Comparison of ENCODE assay signal across 22 mouse cellular contexts in genomic region chr10:90803112-90803511, GRCm38 (mm10).
DNase-seq lines count a peak whose midpoint lies in the region; ATAC-seq and TF ChIP-seq lines count a peak whose summit lies in the region.
"Had no signal": no experiment of that assay in that cellular context is flagged by ENCODE, and none has a peak within 500 bp of the region (broad histone marks: within the 10 kb centered on the region; RNA-seq: fewer than 3 reads in every experiment).

No protein-coding gene starts in this region.

- no peak for TF ChIP-seq EP300 in CH12.LX (IDR thresholded peaks at IDR 0.05; ENCODE audit: low read length)

- TF ChIP-seq POLR2A in CH12.LX (IDR thresholded peaks at IDR 0.05; ENCODE audit: low read depth, low read length): no peak

- H3K27ac ChIP-seq in hindbrain, embryonic 16.5 days (ENCODE audit: low read depth, low read length): no peak overlapping the region
- H3K27ac ChIP-seq in hindbrain, embryonic 14.5 days: no peak overlapping the region
- H3K27ac ChIP-seq in CH12.LX (ENCODE audit: insufficient read depth, low read depth): no peak overlapping the region
- H3K27ac ChIP-seq: embryonic facial prominence, embryonic 15.5 days; forebrain, embryonic 10.5 days; limb, embryonic 10.5 days; liver, embryonic 13.5 days; lung, embryonic 15.5 days; macrophage; midbrain, embryonic 13.5 days; neural tube, embryonic 15.5 days had no signal

- H3K9me3 ChIP-seq in hindbrain, embryonic 16.5 days (ENCODE audit: control insufficient read depth, low read length): no peaks in the 10 kb centered on the region
- no peaks in the 10 kb centered on the region for H3K9me3 ChIP-seq in hindbrain, embryonic 14.5 days (ENCODE audit: control insufficient read depth, low read length)
- H3K9me3 ChIP-seq in CH12.LX (replicated peaks; ENCODE audit: low read length): no peaks in the 10 kb centered on the region
- H3K9me3 ChIP-seq: embryonic facial prominence, embryonic 15.5 days; forebrain, embryonic 10.5 days; heart, embryonic 12.5 days; limb, embryonic 10.5 days; liver, embryonic 13.5 days; lung, embryonic 15.5 days; midbrain, embryonic 13.5 days; neural tube, embryonic 15.5 days had no signal

- in situ Hi-C loops in CH12.LX (cut with MboI; ENCODE audit: low pct_ligation_motif_present, low pct_unique_long_range_greater_than_20kb, low sequenced_read_pairs): loop anchor here (10.0 kb wide), 3 partner anchors 62 to 232 kb away; no protein-coding TSS in a partner anchor

- dilution Hi-C loops in CH12.LX (cut with MboI; ENCODE audit: extremely low pct_ligation_motif_present, extremely low pct_unique_long_range_greater_than_20kb, low sequenced_read_pairs): no loop called here

- H3K27me3 ChIP-seq in hindbrain, embryonic 16.5 days (replicated peaks; ENCODE audit: control insufficient read depth, insufficient read depth, low read length): no peaks in the 10 kb centered on the region
- H3K27me3 ChIP-seq in hindbrain, embryonic 14.5 days (ENCODE audit: control insufficient read depth, insufficient read depth, low read length): no peaks in the 10 kb centered on the region
- H3K27me3 ChIP-seq in CH12.LX (replicated peaks): no peaks in the 10 kb centered on the region
- H3K27me3 ChIP-seq: embryonic facial prominence, embryonic 15.5 days; heart, embryonic 12.5 days; liver, embryonic 13.5 days; lung, embryonic 15.5 days; midbrain, embryonic 13.5 days; neural tube, embryonic 15.5 days had no signal

- H3K4me3 ChIP-seq in hindbrain, embryonic 16.5 days (ENCODE audit: low read length): no peak overlapping the region
- H3K4me3 ChIP-seq in hindbrain, embryonic 14.5 days (replicated peaks; ENCODE audit: low read length): no peak overlapping the region
- H3K4me3 ChIP-seq in CH12.LX (replicated peaks in 1 of 3; ENCODE audit: low read depth in 2 of 3, low read length in 2 of 3, poor library complexity in 1 of 3): no peak overlapping the region
- H3K4me3 ChIP-seq: embryonic facial prominence, embryonic 15.5 days; forebrain, embryonic 10.5 days; heart, embryonic 12.5 days; limb, embryonic 10.5 days; liver, embryonic 13.5 days; lung, embryonic 15.5 days; midbrain, embryonic 13.5 days; myocyte; neural tube, embryonic 15.5 days had no signal

- no peak overlapping the region for H3K9ac ChIP-seq in hindbrain, embryonic 16.5 days (ENCODE audit: low read depth, low read length)
- H3K9ac ChIP-seq in hindbrain, embryonic 14.5 days: no peak overlapping the region
- no peak overlapping the region for H3K9ac ChIP-seq in CH12.LX (ENCODE audit: insufficient read depth, low read depth)
- H3K9ac ChIP-seq: embryonic facial prominence, embryonic 15.5 days; heart, embryonic 12.5 days; liver, embryonic 13.5 days; lung, embryonic 15.5 days; midbrain, embryonic 13.5 days; neural tube, embryonic 15.5 days had no signal

- no peak for DNase-seq in hindbrain, embryonic 14.5 days (ENCODE audit: low spot score)
- DNase-seq in left cerebral cortex, postnatal 4 days: peak; percentile 49
- no peak for DNase-seq in left cerebral cortex, adult 18-20 months (ENCODE audit: low spot score in 2 of 2)
- peak; percentile 44 for DNase-seq in CH12.LX (ENCODE audit: extremely low read depth)
- peak; percentile 65 for DNase-seq in brain, adult 2 months (ENCODE audit: low read depth, low spot score)
- no peak for DNase-seq in heart, postnatal 36 days
- DNase-seq: adrenal gland, postnatal 10 days; cerebellum, adult 9-10 months; embryo, embryonic 11 days; heart, postnatal 4 days; liver, embryonic 13.5 days had no signal

- no peaks in the 10 kb centered on the region for H3K79me2 ChIP-seq in CH12.LX (replicated peaks; ENCODE audit: control insufficient read depth, extremely low read depth, insufficient read depth, poor library complexity, severe bottlenecking)

- peak in 1 of 2 experiments; percentile 72; a peak in 2 of 4 replicates for TF ChIP-seq CTCF in CH12.LX (conservative IDR thresholded peaks at IDR 0.05 in 1 of 2, IDR thresholded peaks at IDR 0.05 in 1 of 2; ENCODE audit: low read depth in 2 of 2, low read length in 2 of 2)

- WGBS in hindbrain, embryonic 16.5 days: 48% methylated on average over 6 of the region's 6 CpGs
- 49% methylated on average over 6 of the region's 6 CpGs for WGBS in hindbrain, embryonic 14.5 days

- H3K36me3 ChIP-seq in hindbrain, embryonic 16.5 days (ENCODE audit: control insufficient read depth, insufficient read depth, low read length): no peaks in the 10 kb centered on the region
- no peaks in the 10 kb centered on the region for H3K36me3 ChIP-seq in hindbrain, embryonic 14.5 days (replicated peaks; ENCODE audit: control insufficient read depth, insufficient read depth)
- no peaks in the 10 kb centered on the region for H3K36me3 ChIP-seq in CH12.LX (replicated peaks in 1 of 2; ENCODE audit: control insufficient read depth in 1 of 2, insufficient read depth in 1 of 2, low read length in 1 of 2)
- H3K36me3 ChIP-seq: embryonic facial prominence, embryonic 15.5 days; forebrain, embryonic 10.5 days; heart, embryonic 12.5 days; limb, embryonic 10.5 days; liver, embryonic 13.5 days; lung, embryonic 15.5 days; midbrain, embryonic 13.5 days; neural tube, embryonic 15.5 days had no signal

- no peaks in the 10 kb centered on the region; the same call in 1 of the 2 replicates for H3K4me1 ChIP-seq in hindbrain, embryonic 16.5 days (ENCODE audit: control insufficient read depth, insufficient read depth, low read depth, low read length)
- 0 out of 2 replicates have a peak, but pooled peaks cover 5% of the 10 kb centered on the region for H3K4me1 ChIP-seq in hindbrain, embryonic 14.5 days (replicated peaks; ENCODE audit: control insufficient read depth, insufficient read depth, low read length)
- peaks cover 0 to 29% of the 10 kb centered on the region in 2 experiments; a peak in 2 of 4 replicates for H3K4me1 ChIP-seq in CH12.LX (ENCODE audit: control insufficient read depth in 1 of 2, insufficient read depth in 2 of 2)
- H3K4me1 ChIP-seq: embryonic facial prominence, embryonic 15.5 days; heart, embryonic 12.5 days; limb, embryonic 10.5 days; liver, embryonic 13.5 days; lung, embryonic 15.5 days; midbrain, embryonic 13.5 days; neural tube, embryonic 15.5 days had no signal

- peak; percentile 76 for TF ChIP-seq RAD21 in CH12.LX (IDR thresholded peaks at IDR 0.05; ENCODE audit: low read depth, low read length)

- intact Hi-C loops in left cerebral cortex, postnatal 4 days (cut with DNase I): no loop called here
- intact Hi-C loops in heart, postnatal 36 days (cut with DNase I): loop anchor here (2.0 kb wide), 1 partner anchor 78 kb away; no protein-coding TSS in a partner anchor

- peak; percentile 52; the same call in 1 of the 2 replicates for ATAC-seq in hindbrain, embryonic 16.5 days
- ATAC-seq in hindbrain, embryonic 14.5 days (ENCODE audit: low FRiP score): no peak
- ATAC-seq: intestine, embryonic 16.5 days; midbrain, embryonic 13.5 days had no signal

- no peak overlapping the region for H3K4me2 ChIP-seq in hindbrain, embryonic 16.5 days (ENCODE audit: low read length)
- no peak overlapping the region for H3K4me2 ChIP-seq in hindbrain, embryonic 14.5 days (replicated peaks)
- H3K4me2 ChIP-seq in CH12.LX (ENCODE audit: insufficient read depth, low read depth, poor library complexity, severe bottlenecking): 0 out of 2 replicates have a peak overlapping the region, but pooled peaks have one; percentile 56
- H3K4me2 ChIP-seq: embryonic facial prominence, embryonic 15.5 days; heart, embryonic 12.5 days; liver, embryonic 13.5 days; lung, embryonic 15.5 days; midbrain, embryonic 13.5 days; neural tube, embryonic 15.5 days had no signal

TF ChIP-seq in CH12.LX, 34 proteins besides CTCF, POLR2A, EP300 and RAD21:
- TF ChIP-seq MAZ (IDR thresholded peaks at IDR 0.05; ENCODE audit: low read depth, low read length) (0 out of 2 replicates have a peak, but pooled peaks have one; percentile 21), ZNF384 (IDR thresholded peaks at IDR 0.05; ENCODE audit: low read depth, low read length) (peak; percentile 17; the same call in 1 of the 2 replicates), TBP (conservative IDR thresholded peaks at IDR 0.05; ENCODE audit: low read depth, low read length) (no peak), MYC (IDR thresholded peaks at IDR 0.05; ENCODE audit: low read depth, low read length) (no peak), ZC3H11A (IDR thresholded peaks at IDR 0.05; ENCODE audit: low read depth, low read length) (0 out of 2 replicates have a peak, but pooled peaks have one; percentile 21), SMC3 (IDR thresholded peaks at IDR 0.05; ENCODE audit: low read depth, low read length) (peak; percentile 84), CHD1 (IDR thresholded peaks at IDR 0.05; ENCODE audit: low read depth, low read length) (no peak)

Comparison
In these comparisons a context has a peak if more than half of its experiments do, and no peak if none do; other contexts are left out.
1. DNase-seq: peak in left cerebral cortex, postnatal 4 days (single experiment), CH12.LX (single experiment) and brain, adult 2 months (single experiment); none in hindbrain, embryonic 14.5 days (single experiment), left cerebral cortex, adult 18-20 months (0 of 2) and heart, postnatal 36 days (0 of 2).